Mouse (Mus musculus) v-Abl transformed pro-B cells (cell line): ENCODE data around the gene Zwint.

Experiments
- in situ Hi-C, 2 experiments: fragments of 400-800 bp; cut with MboI; formaldehyde crosslinking; loops; one replicate each; pipeline ENCODE4 v1.15.1; 2025; ENCODE audit not compliant: unreplicated experiment in 2 of 2

The Zwint gene

DNA sequence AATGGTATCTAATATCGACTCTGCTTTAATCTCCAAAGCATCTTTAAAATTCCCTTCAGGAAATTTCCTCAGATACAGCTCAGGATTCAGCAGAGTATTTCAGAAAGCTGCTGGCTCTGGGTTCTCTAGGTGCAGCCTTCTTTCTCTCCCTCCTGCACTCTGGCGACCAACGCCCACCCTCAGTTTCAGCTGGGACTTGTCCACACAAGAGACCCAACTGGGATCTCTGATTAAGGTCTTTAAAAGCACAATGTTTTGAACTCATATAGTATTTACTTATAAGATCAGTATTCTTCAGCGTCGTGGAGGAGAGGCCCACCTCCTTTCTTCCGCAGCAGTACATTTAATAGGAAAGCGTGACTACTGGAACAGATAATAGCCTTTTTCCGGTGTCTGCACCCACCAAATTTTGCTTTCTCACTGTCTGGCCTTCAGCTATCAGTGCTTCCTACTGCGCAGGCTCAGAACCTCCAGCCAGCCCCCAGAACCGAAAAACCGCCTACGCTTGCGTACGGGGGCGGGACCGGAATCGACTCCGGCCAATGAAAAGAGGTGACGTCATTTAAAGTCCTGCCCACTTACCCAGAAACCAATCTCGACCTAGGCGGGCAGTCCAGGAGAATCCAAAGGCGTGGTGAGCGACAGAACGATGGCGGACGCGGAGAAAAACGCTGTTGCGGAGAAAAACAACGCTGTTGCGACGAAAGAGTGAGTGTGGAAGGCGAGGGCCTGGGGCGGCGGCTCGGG, at the start of gene Zwint:
Gene Zwint (plus strand): TSS at position 576 of the 747 bp plus-strand sequence.
- in situ Hi-C loops, result loop anchor here (25.0 kb wide), 3 partner anchors 1242 to 1342 kb away; partner anchors contain the start of genes Cisd1 (in 1 of the 2) and Ipmk (in 1 of the 2)

DNA sequence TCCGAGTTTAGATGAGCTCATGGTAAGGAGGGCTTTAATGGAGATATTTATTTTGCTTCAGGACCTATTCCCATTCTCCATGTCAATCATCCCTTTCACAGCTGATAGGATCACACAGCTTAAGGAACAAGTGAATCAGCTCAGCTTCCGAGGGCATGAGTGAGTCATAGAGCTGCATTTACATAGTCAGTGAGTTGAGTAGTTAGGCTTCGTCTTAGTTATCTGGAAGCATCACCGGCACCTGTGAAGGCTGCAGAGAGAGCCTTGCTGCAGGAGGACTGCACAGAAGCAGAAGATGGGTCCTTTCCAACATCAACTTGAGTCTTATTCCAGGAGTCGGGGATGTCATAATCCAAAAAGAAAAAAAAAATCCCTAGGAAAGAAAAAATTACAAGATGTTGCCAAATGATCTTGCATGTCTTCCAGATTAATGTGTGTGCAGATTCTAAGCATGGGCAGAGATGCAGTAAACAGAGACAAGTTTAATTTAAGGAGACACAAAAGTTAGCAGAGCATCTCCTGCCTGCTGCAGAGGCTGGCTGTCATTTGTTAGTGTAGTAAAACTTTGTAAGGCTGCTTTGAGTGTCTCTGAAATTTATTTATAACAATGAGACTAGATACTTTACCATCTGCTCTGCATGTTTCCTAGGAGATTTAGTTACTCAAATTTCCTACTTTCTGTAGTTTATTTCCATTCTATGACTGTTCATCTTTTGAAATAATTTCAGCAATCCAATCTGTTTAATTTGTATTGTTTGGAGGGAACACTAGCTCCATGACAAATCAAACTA, 41.3 kb upstream of the Zwint start:
- in situ Hi-C loops, result no loop called here

DNA sequence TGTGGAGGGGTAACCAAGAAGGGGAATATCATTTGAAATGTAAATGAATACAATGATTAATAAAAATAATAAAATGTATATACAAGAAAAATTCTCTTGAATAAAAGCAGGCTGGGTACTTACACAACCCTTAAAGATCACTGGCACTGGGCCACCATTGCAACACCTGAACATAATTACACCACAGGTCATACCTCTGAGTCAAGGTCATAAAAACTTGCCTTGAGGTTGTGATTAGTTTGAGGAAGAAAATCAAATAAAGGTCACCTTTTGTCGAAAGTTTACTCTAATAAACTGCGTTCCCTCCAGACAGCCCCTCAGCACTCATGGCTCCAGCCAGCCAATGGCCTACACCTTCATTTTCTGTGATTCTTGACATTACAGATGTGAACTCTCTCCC, 38.5 kb upstream of the Zwint start:
- in situ Hi-C loops, result no loop called here

DNA sequence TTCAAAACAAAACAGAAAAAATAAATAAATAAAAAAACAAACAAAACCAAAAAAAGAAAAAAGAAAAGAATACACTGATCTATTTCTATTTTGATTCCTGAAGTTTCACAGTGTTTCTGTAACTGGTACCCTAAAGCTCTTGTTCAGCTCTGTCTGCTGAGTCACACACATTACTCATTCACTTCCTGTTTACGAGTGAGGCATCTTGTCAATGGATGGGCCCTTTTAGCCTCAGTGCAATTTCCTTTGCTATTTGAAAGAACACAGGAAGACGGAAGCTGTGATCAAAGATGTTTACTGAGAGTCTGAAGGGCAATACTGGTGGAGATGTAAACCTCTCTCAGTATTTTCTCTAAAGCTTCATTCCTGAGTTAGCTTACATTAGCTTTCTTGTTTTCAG, 34.1 kb upstream of the Zwint start:
- in situ Hi-C loops, result no loop called here

DNA sequence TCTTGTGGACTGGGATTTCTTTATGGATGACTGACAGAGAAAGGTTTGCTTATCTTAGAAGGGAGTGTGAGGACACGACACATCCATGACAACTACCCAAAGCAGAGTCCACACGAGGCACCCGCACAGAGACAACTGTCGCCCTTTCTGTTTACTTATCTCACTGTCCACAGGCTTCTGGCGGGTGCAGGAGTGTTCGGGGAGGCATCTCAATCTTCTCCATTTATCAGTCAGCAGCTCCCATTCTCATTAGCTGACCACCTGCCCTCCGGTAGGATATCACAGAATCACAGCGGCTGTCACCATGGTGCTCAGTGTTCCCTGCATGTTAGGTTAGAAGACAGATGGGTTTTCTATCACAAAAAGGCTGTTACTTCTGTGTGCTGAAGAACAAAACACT, 31.1 kb upstream of the Zwint start:
- in situ Hi-C loops, result no loop called here

DNA sequence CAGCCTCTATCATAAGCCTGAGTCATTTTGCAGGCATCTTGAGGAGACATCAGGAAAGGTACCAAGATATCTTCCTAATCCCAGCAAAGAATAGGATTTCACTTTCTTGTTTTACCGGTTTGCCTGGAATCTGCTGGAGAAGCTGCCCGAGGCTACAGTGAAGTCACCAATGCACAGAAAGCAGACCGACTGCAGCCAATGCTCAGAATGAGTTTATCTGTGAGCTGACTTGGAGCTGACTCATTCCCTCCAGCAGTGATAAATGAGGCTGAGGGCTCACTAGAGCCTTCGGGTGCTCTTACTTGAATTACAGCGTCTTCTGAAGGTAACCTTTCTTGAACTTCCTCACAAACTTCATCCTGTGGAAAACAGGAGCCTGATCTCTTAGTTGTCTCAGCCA, 20.5 kb upstream of the Zwint start:
- in situ Hi-C loops, result no loop called here

DNA sequence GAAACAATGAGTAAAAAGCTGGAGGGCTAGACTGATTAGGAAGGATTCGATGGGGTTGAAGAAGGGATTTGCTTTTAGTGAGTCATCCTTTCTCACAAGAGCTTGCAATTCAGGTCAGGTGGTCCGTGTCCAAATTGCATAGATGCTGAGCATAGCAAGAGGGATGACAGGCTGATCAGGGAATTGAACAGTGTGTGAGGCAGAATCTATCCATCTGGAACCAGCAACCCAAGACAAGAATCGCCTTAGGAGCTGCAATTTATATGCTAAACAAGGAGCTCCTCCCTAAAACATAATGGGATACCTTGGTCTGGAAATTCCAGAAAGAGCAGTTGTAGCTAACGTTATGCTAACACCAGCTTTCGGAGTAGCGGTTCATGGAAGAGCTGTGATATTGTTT, 3.8 kb upstream of the Zwint start:
- in situ Hi-C loops, result loop anchor here (25.0 kb wide), 3 partner anchors 1239 to 1339 kb away; partner anchors contain the start of genes Cisd1 (in 1 of the 2) and Ipmk (in 1 of the 2)

DNA sequence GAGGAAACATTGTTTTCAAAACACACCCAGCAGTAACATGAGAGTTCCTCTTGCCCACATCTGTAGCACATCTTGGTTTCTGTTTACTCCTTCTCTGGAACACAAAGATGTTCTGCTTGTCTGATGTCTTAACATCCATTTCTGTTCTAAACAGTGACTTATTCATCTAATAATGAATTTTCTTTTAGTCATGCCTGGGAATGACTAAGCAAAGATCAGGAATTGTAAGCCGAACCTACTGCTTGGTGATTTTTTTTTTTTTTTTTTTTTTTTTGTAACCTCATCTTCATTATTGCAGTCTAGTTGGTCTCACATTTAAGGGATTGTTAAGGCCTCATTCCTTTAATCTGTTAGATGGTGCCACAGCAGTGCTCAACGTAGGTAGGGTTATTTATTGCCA, 848 bp upstream of the Zwint start:
- in situ Hi-C loops, result loop anchor here (25.0 kb wide), 3 partner anchors 1241 to 1341 kb away; partner anchors contain the start of genes Cisd1 (in 1 of the 2) and Ipmk (in 1 of the 2)

DNA sequence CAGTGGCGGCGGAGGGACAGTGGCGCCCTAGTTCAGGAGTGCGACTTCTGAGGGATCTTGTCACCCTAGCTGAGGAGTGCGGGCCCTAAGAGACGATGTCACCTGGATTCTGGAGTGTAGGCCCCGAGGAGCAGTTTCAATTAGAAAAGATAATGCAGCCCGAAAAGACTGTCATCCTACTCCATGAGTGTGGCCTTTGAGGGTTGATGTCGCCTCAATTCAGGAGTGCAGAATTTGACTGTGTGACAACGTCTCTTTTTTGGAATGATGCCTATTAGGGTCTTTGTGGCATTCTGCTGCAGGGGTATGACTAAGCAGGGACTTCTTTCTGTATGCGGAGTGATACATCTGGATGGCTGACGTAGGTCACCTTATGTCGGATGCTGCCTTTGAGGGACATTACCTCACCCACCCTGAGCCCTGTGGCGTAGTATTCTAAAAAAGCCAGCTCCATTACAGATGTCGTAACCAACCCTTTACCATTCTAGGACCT, 418 bp downstream of the Zwint start:
- in situ Hi-C loops, result loop anchor here (25.0 kb wide), 3 partner anchors 1243 to 1343 kb away; partner anchors contain the start of genes Cisd1 (in 1 of the 2) and Ipmk (in 1 of the 2)

DNA sequence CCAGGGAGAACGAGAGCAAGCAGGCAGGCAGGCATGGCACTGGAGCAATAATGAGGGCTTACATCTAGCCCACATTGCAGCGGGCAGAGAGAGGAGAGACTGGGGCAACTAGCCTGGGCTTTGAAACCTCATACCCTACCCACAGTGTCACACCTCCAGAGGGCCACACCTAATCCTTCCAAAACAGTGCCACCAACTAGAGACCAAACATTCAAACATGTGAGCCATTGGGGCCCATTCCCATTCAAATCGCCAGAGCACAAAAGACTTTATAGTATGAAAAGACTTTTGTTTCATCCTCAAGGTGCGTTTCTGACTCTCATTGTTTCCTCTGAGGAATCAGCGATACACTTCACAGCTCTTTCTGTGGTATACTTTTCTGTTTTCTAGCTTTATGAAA, 4.6 kb downstream of the Zwint start:
- in situ Hi-C loops, result loop anchor here (25.0 kb wide), 3 partner anchors 1247 to 1347 kb away; partner anchors contain the start of genes Cisd1 (in 1 of the 2) and Ipmk (in 1 of the 2)

DNA sequence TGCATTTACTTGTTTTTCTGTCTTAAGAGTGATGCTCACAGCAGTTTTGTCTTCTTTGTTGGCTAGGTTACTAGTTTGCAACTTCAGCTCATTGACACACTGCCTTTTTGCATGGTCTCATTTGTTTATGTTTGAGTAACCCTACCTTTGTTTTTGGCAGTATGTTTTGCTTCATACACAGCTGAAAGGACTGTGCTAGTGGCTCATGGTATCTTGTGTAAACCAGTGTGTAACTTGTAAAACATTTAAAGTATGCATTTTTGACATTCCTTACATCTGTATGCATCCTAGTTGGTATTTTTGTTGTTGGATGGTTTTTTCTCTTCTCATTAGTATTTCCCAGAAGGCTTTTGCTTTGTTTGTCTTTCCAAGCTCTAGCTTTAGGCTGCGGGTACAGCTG, 5.7 kb downstream of the Zwint start:
- in situ Hi-C loops, result loop anchor here (25.0 kb wide), 3 partner anchors 1248 to 1348 kb away; partner anchors contain the start of genes Cisd1 (in 1 of the 2) and Ipmk (in 1 of the 2)

DNA sequence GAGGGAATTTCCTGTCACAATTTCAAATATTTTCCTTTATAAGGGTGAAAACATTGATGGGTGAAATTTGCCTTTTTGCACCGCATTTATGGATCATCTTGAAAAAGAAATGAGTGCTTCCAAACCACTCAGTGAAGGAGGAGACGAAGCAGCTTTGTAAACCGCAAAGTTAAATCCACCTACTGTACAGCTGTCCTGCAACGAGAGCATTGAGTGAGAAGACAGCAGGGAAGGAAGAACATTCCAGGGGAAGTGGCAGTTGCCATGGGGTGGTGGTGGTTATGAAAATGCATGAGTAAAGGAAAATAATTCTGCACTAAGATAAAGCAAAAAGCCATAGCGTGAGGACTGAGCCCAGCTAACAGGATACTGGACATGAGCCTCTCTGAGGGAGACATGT, 13.2 kb downstream of the Zwint start:
- in situ Hi-C loops, result loop anchor here (25.0 kb wide), 3 partner anchors 1256 to 1356 kb away; partner anchors contain the start of genes Cisd1 (in 1 of the 2) and Ipmk (in 1 of the 2)

DNA sequence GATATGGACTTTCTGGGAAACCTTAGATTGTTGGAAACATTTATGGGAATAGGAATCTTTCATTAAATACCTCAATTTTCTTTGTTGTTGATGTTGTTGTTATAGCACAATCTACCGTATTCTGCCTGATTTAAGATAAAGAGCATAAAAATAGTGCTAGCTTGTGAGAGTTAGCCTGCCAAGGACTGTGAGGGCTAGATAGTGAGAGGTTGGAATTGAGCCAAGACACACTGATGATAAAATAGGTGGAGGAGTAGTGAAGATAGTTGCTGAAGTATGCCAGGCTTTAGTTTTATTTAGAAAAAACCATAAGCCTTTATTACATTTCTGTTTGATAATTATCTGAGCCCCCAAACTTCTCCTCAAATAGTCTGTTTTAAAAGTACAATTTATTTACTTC, 14.4 kb downstream of the Zwint start:
- in situ Hi-C loops, result loop anchor here (25.0 kb wide), 3 partner anchors 1257 to 1357 kb away; partner anchors contain the start of genes Cisd1 (in 1 of the 2) and Ipmk (in 1 of the 2)

DNA sequence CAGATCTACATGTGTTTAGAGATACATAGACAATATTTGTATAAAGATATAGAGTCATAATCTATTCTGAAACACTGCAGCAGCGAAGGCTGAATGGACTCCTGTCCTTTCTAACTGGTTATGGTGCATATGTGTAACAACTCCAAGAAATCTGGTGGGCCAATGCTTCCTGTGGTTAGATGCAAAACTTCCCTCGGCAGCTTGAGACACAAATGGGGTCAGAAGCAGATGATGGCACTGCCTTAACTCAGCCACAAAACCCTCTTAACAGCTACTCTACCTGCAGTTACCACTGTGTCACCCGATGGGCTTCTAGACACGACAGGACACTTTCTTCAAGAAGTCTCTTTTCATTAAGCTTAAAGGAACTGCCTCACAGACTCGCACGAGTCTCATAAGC, 21.3 kb downstream of the Zwint start:
- in situ Hi-C loops, result no loop called here

DNA sequence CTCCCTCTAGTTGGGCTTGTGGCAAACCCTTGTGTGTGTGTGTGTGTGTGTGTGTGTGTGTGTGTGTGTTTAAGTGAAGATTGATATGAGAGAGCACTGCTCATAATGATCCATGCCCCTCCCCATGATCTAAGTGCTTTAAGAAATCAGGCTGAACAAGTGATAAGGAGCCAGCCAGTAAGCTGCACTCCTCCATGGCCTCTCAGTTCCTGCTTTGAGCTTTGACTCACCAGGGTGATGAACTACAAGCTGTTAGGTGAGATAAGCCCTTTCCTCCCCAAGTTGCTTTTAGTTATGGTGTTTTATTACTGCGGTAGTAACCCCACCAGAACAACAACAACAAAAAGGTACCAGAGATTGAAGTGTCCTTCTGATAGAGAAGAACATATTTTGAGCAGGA, 21.9 kb downstream of the Zwint start:
- in situ Hi-C loops, result no loop called here

DNA sequence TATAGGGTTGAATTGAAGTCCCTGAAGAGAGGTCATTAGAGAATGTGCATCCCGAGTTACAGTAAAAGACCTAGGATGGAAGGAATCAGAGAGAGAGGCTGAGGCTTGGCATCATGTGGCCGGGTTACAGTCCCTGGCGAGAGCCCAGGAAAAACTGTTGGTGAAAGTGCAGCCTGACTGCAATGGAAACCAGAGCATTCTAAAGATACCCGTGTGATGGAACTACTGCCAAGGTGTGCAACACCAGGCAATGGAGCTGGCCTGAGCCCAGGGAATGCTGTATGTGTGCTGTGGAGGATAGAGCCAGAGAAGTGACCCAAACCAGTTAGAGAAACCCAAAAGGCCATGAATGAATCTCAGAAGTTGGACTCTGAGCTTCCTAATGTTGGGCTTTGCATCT, 24.4 kb downstream of the Zwint start:
- in situ Hi-C loops, result no loop called here

DNA sequence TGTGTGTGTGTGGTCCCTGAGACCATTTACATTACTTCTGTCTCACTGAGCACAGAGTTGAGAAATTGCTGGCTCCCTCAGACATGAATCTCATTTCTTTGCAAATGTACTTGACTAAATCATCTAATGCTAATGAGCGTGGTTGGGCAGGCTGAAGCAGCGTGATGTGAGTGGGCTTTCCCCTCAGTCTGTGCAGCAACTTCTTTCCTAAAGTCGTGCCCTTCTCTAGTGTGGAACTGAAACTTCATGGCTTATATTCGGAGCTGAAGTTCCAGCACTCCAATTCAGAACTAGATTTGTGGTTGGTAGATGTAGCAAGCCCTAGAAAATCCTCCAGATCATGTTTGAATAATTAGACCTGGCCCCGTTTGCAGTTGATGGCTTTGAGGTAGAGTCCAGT, 46.4 kb downstream of the Zwint start:
- in situ Hi-C loops, result no loop called here

DNA sequence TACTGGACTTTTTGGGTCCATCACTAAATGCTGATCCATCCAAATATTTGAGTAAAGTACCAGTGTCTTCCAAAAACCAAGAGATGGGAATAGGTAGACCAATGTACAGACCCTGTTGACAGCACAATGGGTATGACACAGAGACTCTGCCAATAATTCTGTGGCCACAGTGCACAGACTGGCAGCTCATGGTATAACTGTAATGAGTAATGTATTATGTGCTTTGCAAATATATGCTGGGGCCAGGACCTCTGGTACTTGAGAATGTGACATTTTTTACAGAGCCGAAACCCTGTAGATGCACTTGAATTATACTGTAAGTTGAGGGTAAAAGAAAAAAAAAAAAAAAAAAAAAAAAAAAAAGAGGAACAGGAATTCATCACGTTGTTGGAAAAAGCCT, 59.1 kb downstream of the Zwint start:
- in situ Hi-C loops, result no loop called here
